Mouse (Mus musculus) embryonic fibroblast, embryonic 13.5 days (primary cell): ENCODE data around the gene Tmem245. TPM values are rescaled to one million over a fixed set of nuclear protein-coding genes. Genes with fewer than 3 reads are reported as not detected.
"Not testable (repeated sequence)": the region's sequence is repeated elsewhere in the genome, so short reads cannot be mapped to it uniquely, and the experiment has no call there.

Source experiments
- H3K27ac ChIP-seq: 2 replicates; pipeline ENCODE4 v1.5.1; 2012; ENCODE audit warnings: low read length, control low read depth, inconsistent platforms; ENCODE audit not compliant: insufficient read depth
- H3K4me1 ChIP-seq: 2 replicates; pipeline ENCODE4 v1.6.1; 2011; ENCODE audit warnings: low read length; ENCODE audit not compliant: control insufficient read depth, insufficient read depth
- H3K4me3 ChIP-seq: 2 replicates; pipeline ENCODE4 v1.5.1; 2011; ENCODE audit warnings: mild to moderate bottlenecking, control low read depth, low read length; ENCODE audit not compliant: insufficient read depth
- CTCF ChIP-seq: IDR thresholded peaks from 2 replicates; pipeline ENCODE4 v1.5.1; 2011; ENCODE audit warnings: mild to moderate bottlenecking, control low read depth, low read length, moderate library complexity, borderline replicate concordance; ENCODE audit not compliant: insufficient read depth
- POLR2A ChIP-seq: IDR thresholded peaks from 2 replicates; pipeline ENCODE4 v1.6.1; 2011; ENCODE audit warnings: low read depth, mild to moderate bottlenecking, control low read depth, low read length, moderate library complexity
- polyA plus RNA-seq: library from polyadenylated mRNA; stranded (reverse); fragments of >200 nt; gene quantifications from 2 replicates; pipeline ENCODE4 v1.2.4, GENCODE M21; 2011; ENCODE audit warnings: low read depth; ENCODE audit not compliant: missing spikeins, insufficient read length

The Tmem245 gene
- polyA plus RNA-seq, 1 experiment: 24.8 TPM

GRCm38 (mm10) chr4:56905507-56905906 lies 41.7 kb downstream of the Tmem245 start:
- Histone ChIP-seq H3K4me3 (no peak overlapping the region), H3K4me1 (no peaks in the 10 kb centered on the region), H3K27ac (no peak overlapping the region)
- TF ChIP-seq POLR2A (no peak), CTCF (no peak)

DNA sequence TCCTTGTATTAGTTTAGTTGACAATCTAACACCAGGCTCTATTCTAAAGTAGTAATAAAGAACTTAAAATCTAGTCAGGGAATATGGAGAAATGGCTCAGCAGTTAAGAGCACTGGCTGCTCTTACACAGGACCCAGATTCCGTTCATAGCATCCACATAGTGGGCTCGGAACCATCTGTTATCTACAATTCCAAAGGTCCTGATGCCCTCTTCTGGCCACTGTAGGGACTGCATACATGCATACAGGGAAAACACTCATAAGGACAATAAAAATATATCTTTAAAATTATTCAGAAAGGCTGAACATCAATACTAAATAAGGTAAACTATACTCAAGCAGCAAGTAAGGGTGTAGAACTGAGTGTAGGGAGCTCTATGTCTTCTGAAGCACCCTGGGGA lies 45.6 kb downstream of the Tmem245 start:
- TF ChIP-seq POLR2A (no peak), CTCF (no peak)
- H3K4me1 ChIP-seq: no peaks in the 10 kb centered on the region
- H3K4me3 ChIP-seq: no peak overlapping the region

GRCm38 (mm10) chr4:56899216-56899615 lies 48.0 kb downstream of the Tmem245 start:
- no peak for TF ChIP-seq CTCF
- TF ChIP-seq POLR2A: no peak
- no peak overlapping the region for H3K27ac ChIP-seq
- no peak overlapping the region for H3K4me3 ChIP-seq
- H3K4me1 ChIP-seq: no peaks in the 10 kb centered on the region

More for the DNA sequence above, 45.6 kb downstream of the Tmem245 start:
- no peak overlapping the region for H3K27ac ChIP-seq

GRCm38 (mm10) chr4:56897511-56897910 lies 49.7 kb downstream of the Tmem245 start:
- no peak overlapping the region for H3K4me3 ChIP-seq
- TF ChIP-seq POLR2A: no peak
- H3K4me1 ChIP-seq: no peaks in the 10 kb centered on the region
- H3K27ac ChIP-seq: no peak overlapping the region

GRCm38 (mm10) chr4:56894196-56894595 lies 53.0 kb downstream of the Tmem245 start:
- TF ChIP-seq POLR2A (no peak), CTCF (no peak)
- no peaks in the 10 kb centered on the region for H3K4me1 ChIP-seq
- H3K27ac ChIP-seq: no peak overlapping the region
- no peak overlapping the region for H3K4me3 ChIP-seq

- TF ChIP-seq CTCF: no peak
- TF ChIP-seq POLR2A: no peak
- no peak overlapping the region for H3K4me3 ChIP-seq
- H3K27ac ChIP-seq: no peak overlapping the region
- no peaks in the 10 kb centered on the region for H3K4me1 ChIP-seq
Observed at GRCm38 (mm10) chr4:56892501-56893115, 54.6 kb downstream of the Tmem245 start.

DNA sequence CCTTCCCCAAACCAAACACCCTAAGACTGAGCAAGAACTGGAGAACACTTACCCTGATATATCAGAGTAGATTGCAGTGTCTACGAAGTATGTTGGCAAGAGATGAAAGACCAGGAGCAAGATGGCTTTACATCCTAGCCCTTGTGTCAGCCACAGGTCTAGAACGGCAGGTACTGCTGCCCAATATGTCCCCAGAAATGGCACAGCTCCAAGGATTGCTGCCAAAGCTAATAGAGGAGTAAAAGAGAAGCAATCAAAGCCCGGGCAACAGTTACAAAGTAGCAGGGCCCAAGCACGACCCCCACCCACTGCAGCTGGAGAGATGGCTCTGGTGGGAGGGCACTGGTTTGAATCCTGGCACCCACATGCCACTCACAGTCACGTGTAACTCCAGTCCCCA lies 58.8 kb downstream of the Tmem245 start:
- Histone ChIP-seq H3K4me1 (no peaks in the 10 kb centered on the region), H3K4me3 (no peak overlapping the region)
- TF ChIP-seq POLR2A: no peak
- no peak for TF ChIP-seq CTCF

DNA sequence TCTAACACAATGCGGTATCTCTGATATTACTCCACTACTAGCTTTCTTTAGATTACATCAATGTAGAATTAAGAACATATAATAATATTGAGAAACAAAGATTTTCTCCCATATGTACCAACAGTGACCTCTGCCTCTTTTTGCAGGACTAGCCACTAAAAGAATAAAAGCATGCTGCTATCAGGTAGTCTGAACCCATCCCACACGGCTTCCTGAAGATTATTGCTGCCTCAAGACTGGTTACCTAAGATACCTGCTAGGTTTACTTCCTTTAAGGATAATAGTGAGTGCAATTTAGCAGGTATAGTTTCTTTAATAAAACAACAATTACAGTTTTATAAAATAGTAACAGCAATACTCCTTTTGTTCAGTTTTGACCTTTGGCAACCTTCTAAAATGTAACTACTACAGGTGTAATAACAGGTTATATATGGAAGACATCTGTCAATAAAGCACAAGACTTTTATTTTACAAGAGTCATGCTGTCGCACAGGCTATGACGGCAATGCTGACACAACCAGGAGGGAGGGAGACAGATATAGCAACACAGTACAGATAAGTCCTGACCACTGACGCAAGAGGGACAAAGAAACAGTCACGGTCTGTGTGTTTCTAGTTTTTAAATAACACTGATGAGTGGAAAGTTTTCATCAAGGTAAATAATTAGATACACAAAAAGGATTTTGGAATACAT lies 60.8 kb downstream of the Tmem245 start:
- Histone ChIP-seq H3K4me1 (no peaks in the 10 kb centered on the region), H3K27ac (no peak overlapping the region), H3K4me3 (no peak overlapping the region)
- TF ChIP-seq POLR2A (no peak), CTCF (no peak)

More for the DNA sequence above, 58.8 kb downstream of the Tmem245 start:
- H3K27ac ChIP-seq: no peak overlapping the region

DNA sequence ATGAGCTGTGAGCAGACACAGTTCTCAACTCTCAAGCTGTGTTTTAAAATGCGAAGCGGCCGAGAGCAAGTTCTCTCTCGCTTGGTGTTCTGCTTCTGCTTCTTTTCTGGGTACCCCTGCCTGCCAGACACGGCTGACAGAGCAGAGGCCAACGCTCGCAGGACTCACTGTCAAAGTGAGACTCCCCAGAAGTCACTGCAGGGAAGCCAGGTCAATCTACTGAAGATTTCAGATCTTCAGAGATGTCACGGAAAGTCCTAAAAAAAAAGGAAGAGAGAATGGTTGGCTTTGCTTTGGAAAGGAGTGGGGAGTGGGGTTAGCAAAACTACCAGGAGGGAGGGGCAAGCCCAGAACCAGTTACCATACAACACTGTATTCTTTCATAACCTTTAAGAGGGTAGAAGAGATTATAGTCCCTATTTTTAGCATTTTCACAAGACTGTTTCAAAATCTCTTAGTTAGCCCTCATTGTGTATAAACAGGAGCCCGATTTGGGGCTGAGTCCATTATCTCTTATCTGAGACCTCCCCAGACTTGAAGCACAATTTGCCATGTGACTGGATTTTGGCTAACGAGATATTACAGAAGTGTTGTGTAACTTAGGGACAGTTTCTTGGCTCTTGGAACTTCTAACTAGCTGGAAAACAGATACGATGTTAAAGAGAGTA lies 67.1 kb downstream of the Tmem245 start:
- H3K4me3 ChIP-seq: no peak overlapping the region
- no peak overlapping the region for H3K27ac ChIP-seq
- no peak for TF ChIP-seq POLR2A
- TF ChIP-seq CTCF: no peak
- H3K4me1 ChIP-seq: no peaks in the 10 kb centered on the region

- Histone ChIP-seq H3K4me3 (no peak overlapping the region), H3K27ac (no peak overlapping the region), H3K4me1 (no peaks in the 10 kb centered on the region)
- no peak for TF ChIP-seq CTCF
- no peak for TF ChIP-seq POLR2A
Observed at GRCm38 (mm10) chr4:56878971-56879370, 68.3 kb downstream of the Tmem245 start.

GRCm38 (mm10) chr4:56870541-56870940 lies 76.7 kb downstream of the Tmem245 start:
- H3K27ac ChIP-seq, H3K4me3 ChIP-seq, H3K4me1 ChIP-seq: not testable (repeated sequence)
